Comparison of ENCODE assay signal across 9 mouse cellular contexts in genomic region chr11:71773986-71774767, GRCm38 (mm10). TPM values are rescaled to one million over a fixed set of nuclear protein-coding genes. Genes with fewer than 3 reads are reported as not detected.
DNase-seq lines count a peak whose midpoint lies in the region; ATAC-seq and TF ChIP-seq lines count a peak whose summit lies in the region.
"Had no signal": no experiment of that assay in that cellular context is flagged by ENCODE, and none has a peak within 500 bp of the region (broad histone marks: within the 10 kb centered on the region; RNA-seq: fewer than 3 reads in every experiment).

No protein-coding gene starts in this region.

- H3K4me3 ChIP-seq in hindbrain, embryonic 13.5 days: no peak overlapping the region
- H3K4me3 ChIP-seq in hindbrain, embryonic 12.5 days: no peak overlapping the region
- H3K4me3 ChIP-seq in stomach, postnatal 0 days (ENCODE audit: low read depth, low read length): no peak overlapping the region

- peaks cover 62% of the 10 kb centered on the region for H3K36me3 ChIP-seq in hindbrain, embryonic 13.5 days
- H3K36me3 ChIP-seq in hindbrain, embryonic 12.5 days: peaks cover 60% of the 10 kb centered on the region
- no peaks in the 10 kb centered on the region for H3K36me3 ChIP-seq in stomach, postnatal 0 days (ENCODE audit: control insufficient read depth, insufficient read depth, low read length)

- intact Hi-C loops in heart, postnatal 36 days (cut with DNase I): loop anchor here (2.0 kb wide), 1 partner anchor 25 kb away; the partner anchor contains the start of gene Wscd1
- intact Hi-C loops in left cerebral cortex, postnatal 36 days (cut with DNase I): no loop called here

- ATAC-seq in hindbrain, embryonic 13.5 days (ENCODE audit: low FRiP score): no peak
- ATAC-seq in hindbrain, embryonic 12.5 days (ENCODE audit: low FRiP score): no peak
- no peak for ATAC-seq in stomach, postnatal 0 days (ENCODE audit: low FRiP score, low TSS enrichment)

- H3K27me3 ChIP-seq in hindbrain, embryonic 13.5 days: no peaks in the 10 kb centered on the region
- H3K27me3 ChIP-seq in hindbrain, embryonic 12.5 days: no peaks in the 10 kb centered on the region
- H3K27me3 ChIP-seq in stomach, postnatal 0 days (ENCODE audit: control insufficient read depth, insufficient read depth, low read length): no peaks in the 10 kb centered on the region

- no peak overlapping the region for H3K4me2 ChIP-seq in hindbrain, embryonic 13.5 days
- no peak overlapping the region for H3K4me2 ChIP-seq in hindbrain, embryonic 12.5 days (replicated peaks)
- no peak overlapping the region for H3K4me2 ChIP-seq in stomach, postnatal 0 days (replicated peaks; ENCODE audit: low read depth)
- H3K4me2 ChIP-seq: liver, embryonic 11.5 days had no signal

- DNase-seq in brain, adult 2 months (ENCODE audit: low read depth, low spot score): peak; percentile 64
- peak; percentile 41 to 42 for DNase-seq in heart, postnatal 36 days
- peak; percentile 40 to 74 for DNase-seq in left cerebral cortex, postnatal 36 days (ENCODE audit: low spot score in 2 of 2)
- no peak for DNase-seq in Muller cell, postnatal 12 days (ENCODE audit: inconsistent ontology term)
- no peak for DNase-seq in embryo, embryonic 10.5 days (ENCODE audit: low spot score)
- no peak for DNase-seq in stomach, postnatal 0 days (ENCODE audit: low spot score)

- peaks cover 51% of the 10 kb centered on the region for H3K4me1 ChIP-seq in hindbrain, embryonic 13.5 days (replicated peaks)
- H3K4me1 ChIP-seq in hindbrain, embryonic 12.5 days: peaks cover 34% of the 10 kb centered on the region
- H3K4me1 ChIP-seq in stomach, postnatal 0 days (replicated peaks; ENCODE audit: control insufficient read depth, insufficient read depth): no peaks in the 10 kb centered on the region

- H3K27ac ChIP-seq in hindbrain, embryonic 13.5 days: peak overlapping the region; percentile 40
- H3K27ac ChIP-seq in hindbrain, embryonic 12.5 days: no peak overlapping the region
- no peak overlapping the region for H3K27ac ChIP-seq in stomach, postnatal 0 days (replicated peaks)

- H3K9ac ChIP-seq in hindbrain, embryonic 13.5 days: no peak overlapping the region
- no peak overlapping the region for H3K9ac ChIP-seq in hindbrain, embryonic 12.5 days
- no peak overlapping the region for H3K9ac ChIP-seq in stomach, postnatal 0 days (ENCODE audit: low read length)

- WGBS in hindbrain, embryonic 13.5 days: 54% methylated on average over 16 of the region's 16 CpGs
- WGBS in hindbrain, embryonic 12.5 days: 45% methylated on average over 16 of the region's 16 CpGs
- 23% methylated on average over 16 of the region's 16 CpGs for WGBS in stomach, postnatal 0 days

- H3K9me3 ChIP-seq in hindbrain, embryonic 13.5 days: no peaks in the 10 kb centered on the region
- no peaks in the 10 kb centered on the region for H3K9me3 ChIP-seq in hindbrain, embryonic 12.5 days (replicated peaks)
- no peaks in the 10 kb centered on the region for H3K9me3 ChIP-seq in stomach, postnatal 0 days (ENCODE audit: control insufficient read depth, low read length)

- TF ChIP-seq CTCF in stomach, postnatal 0 days (IDR thresholded peaks at IDR 0.05; ENCODE audit: low read depth): no peak

- TF ChIP-seq EP300 in stomach, postnatal 0 days (optimal IDR thresholded peaks at IDR 0.05): no peak

RNA-seq across cellular contexts. Expression of gene Wscd1, which starts 24.5 kb away (rescaled TPM):
- polyA plus RNA-seq in hindbrain, embryonic 13.5 days (2015; fragmentation: Nextera tagmentation; extraction: Ambion mirVana): 69.8 and 70.4 TPM in 2 replicates
- polyA plus RNA-seq in hindbrain, embryonic 12.5 days (2016; fragmentation: Nextera tagmentation; extraction: Ambion mirVana): 55.6 and 55.7 TPM in 2 replicates
- 10 to 100 TPM in 1 of 2 experiments, 1 to 10 TPM in 1; 8.0 to 12.0 TPM for total RNA-seq in heart, postnatal 36 days (2021)
- 10 to 100 TPM; 55.3 to 69.7 TPM for total RNA-seq in left cerebral cortex, postnatal 36 days (2021)
- polyA plus RNA-seq in stomach, postnatal 0 days (2015; fragmentation: Nextera tagmentation; extraction: Ambion mirVana): 1.5 and 1.9 TPM in 2 replicates

Comparison
In these comparisons a context has a peak if more than half of its experiments do, and no peak if none do; other contexts are left out.
1. DNase-seq: peak in brain, adult 2 months (single experiment), heart, postnatal 36 days (2 of 2) and left cerebral cortex, postnatal 36 days (2 of 2); none in Muller cell, postnatal 12 days (single experiment), embryo, embryonic 10.5 days (single experiment) and stomach, postnatal 0 days (single experiment).
2. RNA of gene Wscd1, which starts 24.5 kb away (polyA plus RNA-seq): 69.8 to 70.4 TPM in hindbrain, embryonic 13.5 days and 55.6 to 55.7 TPM in hindbrain, embryonic 12.5 days; 1.5 to 1.9 TPM in stomach, postnatal 0 days; every median in the first group is over 10 times any median in the second.